Mouse (Mus musculus) embryo, embryonic 10.5 days (tissue): ENCODE data around the gene Tmem200b.

ENCODE experiments used
- DNase-seq: peaks from one replicate; pipeline ENCODE4 v3.0.0-alpha.2; 2015; ENCODE audit warnings: low spot score

The Tmem200b gene

DNA sequence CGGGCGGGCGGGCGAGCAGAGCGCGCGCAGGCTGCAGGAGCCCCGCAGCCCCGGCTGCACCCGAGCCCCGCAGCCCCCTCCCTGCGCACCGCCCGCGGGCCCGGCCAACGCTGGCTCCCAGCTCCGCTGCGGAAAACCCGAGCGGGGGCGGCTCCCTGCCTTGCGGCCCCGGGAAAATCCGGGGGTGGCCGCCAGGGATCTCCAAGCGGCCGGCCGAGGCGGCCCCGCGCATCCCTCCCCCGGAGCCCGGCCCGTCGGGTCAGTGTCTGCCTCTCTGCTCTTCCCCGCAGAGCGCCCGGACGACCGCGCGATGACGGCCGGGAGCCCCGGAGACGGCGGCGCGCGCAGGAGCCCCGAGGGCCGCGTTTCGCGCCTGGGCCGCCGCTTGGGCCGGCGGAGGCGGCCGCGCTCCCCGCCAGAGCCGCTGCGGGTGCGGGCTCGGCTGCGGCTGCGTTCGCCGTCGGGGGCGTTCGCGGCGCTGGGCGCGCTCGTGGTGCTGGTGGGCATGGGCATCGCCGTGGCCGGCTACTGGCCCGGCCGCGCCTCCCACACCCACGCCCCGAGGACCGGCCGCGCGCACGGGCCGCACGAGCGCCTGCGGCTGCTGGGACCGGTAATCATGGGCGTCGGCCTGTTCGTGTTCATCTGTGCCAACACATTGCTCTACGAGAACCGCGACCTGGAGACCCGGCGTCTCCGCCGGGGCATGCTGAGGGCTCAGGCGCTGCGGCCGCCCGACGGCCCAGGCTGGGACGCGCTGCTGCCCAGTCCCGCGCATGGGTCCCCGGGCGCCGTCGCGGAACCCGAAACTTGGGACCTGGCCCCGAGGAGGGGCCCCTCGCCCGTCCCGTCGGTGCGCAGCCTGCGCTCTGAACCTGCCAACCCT lies at the start of gene Tmem200b:
Tmem200b (plus strand) TSS at position 311 of the 886 bp plus-strand sequence.
- peak; percentile 44 for DNase-seq

DNA sequence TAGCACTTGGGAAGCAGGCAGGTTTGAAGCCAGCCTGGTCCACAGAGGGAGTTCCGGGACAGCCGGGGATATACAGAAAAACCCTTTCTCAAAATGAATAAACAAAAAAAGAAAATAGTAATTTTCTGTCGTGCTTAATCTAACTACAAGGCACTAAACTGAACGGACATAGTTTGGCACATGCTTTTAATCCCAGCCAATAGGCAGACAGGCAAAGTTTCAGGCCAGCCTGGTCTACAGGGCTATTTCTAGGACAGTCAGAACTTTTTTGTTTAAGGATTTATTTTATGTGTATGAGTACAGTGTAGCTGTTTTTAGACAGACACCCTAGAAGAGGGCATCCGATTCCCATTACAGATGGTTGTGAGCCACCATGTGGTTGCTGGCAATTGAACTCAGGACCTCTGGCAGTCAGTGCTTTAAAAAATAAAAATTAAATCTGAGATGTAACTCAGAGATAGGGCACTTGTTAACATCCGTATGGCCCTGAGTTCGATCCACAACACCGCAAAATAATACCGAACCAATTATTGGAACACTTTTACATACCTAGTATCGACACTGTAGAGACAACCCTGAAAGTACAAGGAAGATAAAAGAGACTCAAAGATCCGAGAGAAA lies 48.8 kb upstream of the Tmem200b start:
- peak; percentile 35 for DNase-seq

- peak; percentile 96 for DNase-seq
Observed at GRCm38 (mm10) chr4:131873293-131874168, 48.0 kb upstream of the Tmem200b start, which contains the start of gene Srsf4. Gene Srsf4 (plus strand): TSS chr4:131873617.

GRCm38 (mm10) chr4:131874169-131874536 lies 47.4 kb upstream of the Tmem200b start:
- DNase-seq, result no peak

GRCm38 (mm10) chr4:131874567-131874966 lies 47.0 kb upstream of the Tmem200b start:
- no peak for DNase-seq

DNA sequence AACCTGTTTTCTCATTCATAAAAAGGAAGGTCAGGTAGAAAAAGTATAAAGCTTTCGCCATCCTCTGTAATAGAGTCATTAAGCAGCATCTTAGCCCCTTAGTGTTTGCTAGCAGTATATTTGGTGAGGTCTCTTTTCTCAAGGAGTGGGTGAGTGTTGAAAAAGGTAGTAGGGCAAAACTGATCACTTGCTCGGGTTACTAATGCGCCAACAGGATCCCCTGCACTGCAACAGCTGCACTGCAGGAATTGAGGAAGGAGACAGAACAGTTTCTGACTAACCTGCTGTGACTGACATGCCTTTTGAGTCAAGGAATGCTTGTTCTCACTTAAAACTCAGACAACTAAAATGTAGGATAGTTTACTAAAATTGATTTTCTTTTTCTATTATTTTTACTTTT lies 46.3 kb upstream of the Tmem200b start:
- peak; percentile 6 for DNase-seq

GRCm38 (mm10) chr4:131876836-131877235 lies 44.7 kb upstream of the Tmem200b start:
- no peak for DNase-seq

- DNase-seq, result no peak
Observed at GRCm38 (mm10) chr4:131879692-131880091, 41.9 kb upstream of the Tmem200b start.

- DNase-seq, result no peak
Observed at GRCm38 (mm10) chr4:131881306-131881705, 40.3 kb upstream of the Tmem200b start.

- no peak for DNase-seq
Observed at GRCm38 (mm10) chr4:131883571-131883970, 38.0 kb upstream of the Tmem200b start.

GRCm38 (mm10) chr4:131885376-131885775 lies 36.2 kb upstream of the Tmem200b start:
- DNase-seq, result no peak

DNA sequence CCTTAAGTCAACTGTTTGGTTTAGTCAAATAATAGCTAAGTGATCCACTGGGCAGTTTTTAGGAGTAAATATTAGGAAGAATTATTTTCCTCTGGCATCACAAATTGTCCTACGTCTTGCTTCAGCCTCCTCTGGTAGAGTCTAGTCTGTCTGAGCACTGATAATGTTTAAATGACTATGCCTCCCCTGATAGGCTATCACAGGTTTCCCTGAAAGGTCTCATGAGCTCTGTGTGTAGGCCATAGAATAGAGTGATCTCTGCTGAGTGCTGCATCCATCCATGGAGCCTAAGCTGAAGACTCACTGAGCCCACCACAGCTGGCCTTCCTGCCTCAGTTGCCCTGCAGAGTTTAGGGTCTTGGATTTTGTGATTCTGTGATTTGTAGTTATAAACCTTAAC lies 33.0 kb upstream of the Tmem200b start:
- no peak for DNase-seq

GRCm38 (mm10) chr4:131890692-131891091 lies 30.9 kb upstream of the Tmem200b start:
- DNase-seq, result no peak

DNA sequence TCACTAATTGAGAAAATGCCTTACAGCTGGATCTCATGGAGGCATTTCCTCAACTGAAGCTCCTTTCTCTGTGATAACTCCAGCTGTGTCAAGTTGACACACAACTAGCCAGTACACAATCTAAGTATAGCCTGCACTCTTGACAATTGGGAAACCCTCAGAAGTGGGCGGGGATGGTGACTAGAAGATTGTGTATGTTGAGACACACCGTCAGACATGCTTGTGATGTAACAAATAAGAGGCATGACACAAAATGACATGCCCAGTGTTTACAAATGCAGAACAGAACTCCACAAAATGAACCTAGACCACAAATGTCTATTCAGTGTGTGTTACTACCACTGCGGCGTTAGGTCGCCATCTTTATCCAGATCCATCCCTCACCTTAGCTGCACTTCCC lies 24.5 kb upstream of the Tmem200b start:
- DNase-seq, result no peak

GRCm38 (mm10) chr4:131897787-131898186 lies 23.8 kb upstream of the Tmem200b start:
- DNase-seq, result no peak

DNA sequence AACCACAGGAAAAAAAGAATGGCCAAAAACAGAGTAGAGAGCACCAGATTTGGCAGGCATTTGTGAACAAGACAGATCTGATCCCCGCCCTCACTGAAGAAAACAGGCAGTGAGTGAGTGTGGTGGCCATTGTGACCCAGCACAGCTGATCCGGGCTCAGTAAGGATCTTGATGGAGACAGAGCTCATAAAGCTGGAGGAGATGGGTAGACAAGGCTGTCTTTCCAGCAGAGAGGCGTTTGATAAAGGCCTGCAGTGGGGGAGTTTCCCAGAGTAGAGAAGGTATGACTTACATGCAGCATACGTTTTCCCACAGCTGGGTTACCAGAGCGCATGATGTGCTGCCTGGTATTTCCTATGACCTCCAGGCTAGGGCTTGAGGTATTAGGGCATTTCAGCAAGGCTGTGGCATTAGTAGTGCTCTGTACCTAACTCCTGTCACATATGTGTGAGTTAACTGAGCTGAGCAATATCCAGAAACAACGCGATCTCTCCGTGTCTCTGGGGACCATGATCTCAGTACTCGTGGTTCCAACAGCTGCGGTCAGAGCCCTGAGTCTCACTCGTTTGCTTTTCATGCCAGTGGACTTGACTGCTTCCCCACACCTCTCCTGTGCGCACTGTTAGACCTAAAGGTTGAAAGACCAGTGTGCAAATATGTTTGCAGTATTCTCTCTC lies 22.9 kb upstream of the Tmem200b start:
- no peak for DNase-seq

DNA sequence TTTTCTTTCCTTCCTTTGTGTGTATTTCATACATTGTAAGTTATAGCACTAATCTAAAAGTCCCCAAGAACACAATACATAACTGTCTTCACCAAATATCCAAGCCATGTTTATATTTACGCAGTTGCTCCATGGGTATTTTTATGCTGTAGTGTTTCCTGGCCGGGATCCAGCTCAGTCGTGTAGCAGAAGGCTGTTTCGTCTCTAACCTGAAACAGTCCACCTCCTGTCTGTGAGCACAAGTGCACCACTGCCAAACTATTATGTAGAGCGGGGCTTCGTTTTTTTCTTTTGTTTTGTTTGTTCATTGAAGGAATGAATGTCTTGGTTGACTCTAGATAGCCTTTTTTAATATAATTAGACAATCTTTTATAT lies 22.4 kb upstream of the Tmem200b start:
- DNase-seq, result no peak

- no peak for DNase-seq
Observed at GRCm38 (mm10) chr4:131901090-131901489, 20.5 kb upstream of the Tmem200b start.

DNA sequence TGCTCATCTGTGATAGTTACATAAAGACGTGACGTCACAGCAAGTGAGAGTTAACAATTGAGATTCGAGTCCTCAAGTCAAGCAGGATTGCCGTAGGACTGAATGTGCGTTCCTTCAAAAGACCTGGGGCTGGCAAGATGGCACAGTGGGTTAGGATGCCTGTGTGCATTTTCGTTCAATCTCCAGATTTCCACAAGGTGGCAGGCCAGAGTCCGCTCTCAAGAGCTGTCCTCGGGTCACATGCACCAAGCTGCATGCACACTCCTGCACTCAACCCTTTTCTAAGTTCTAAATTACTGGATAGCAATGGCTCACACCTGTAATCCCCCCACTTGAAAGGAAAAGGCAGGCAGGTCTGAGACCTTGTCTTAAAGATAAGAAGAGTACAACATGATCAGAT lies 17.1 kb upstream of the Tmem200b start:
- peak; percentile 65 for DNase-seq

DNA sequence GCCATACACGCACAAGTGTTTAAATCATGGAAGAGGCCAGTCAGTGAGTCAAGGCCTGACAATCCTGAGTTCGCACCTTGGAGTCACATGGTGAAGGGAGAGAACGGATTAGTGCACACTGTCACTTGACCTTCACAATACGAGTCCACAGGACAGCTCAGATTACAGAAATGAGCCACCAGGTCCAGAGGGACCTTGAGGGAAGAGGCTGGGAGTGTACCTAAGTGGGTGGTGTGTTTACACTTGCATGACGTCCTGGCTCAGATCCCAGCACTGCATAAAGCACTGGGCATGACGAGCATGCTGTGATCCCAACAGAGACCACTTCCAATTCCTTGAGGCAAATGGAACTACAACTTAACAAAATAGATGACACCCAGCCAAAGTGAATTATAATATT lies 15.1 kb upstream of the Tmem200b start:
- no peak for DNase-seq

GRCm38 (mm10) chr4:131907912-131908311 lies 13.7 kb upstream of the Tmem200b start:
- no peak for DNase-seq
